ENCODE assay signal across 7 mouse cellular contexts in genomic region chr5:140798158-140798557, GRCm38 (mm10). TPM values are rescaled to one million over a fixed set of nuclear protein-coding genes. Genes with fewer than 3 reads are reported as not detected.
DNase-seq lines count a peak whose midpoint lies in the region.

No protein-coding gene starts in this region.

- peak; percentile 43 for DNase-seq in CD4-positive, CD25-positive, alpha-beta regulatory T cell, adult 2 months (ENCODE audit: low read depth, low spot score)
- DNase-seq in adipocyte (ENCODE audit: low spot score): peak; percentile 60
- DNase-seq in heart, adult 8-10 months (ENCODE audit: low spot score): peak; percentile 73
- peak; percentile 45 for DNase-seq in kidney, postnatal 10 days
- DNase-seq in testis, postnatal 14 days (ENCODE audit: low spot score): peak; percentile 27
- no peak for DNase-seq in B cell, adult 2 months
- DNase-seq in spleen, adult 12 weeks (ENCODE audit: low spot score): no peak

RNA-seq across cellular contexts. Expression of gene Gna12, which starts 32.1 kb away (rescaled TPM):
- 100 to 1,000 TPM; 124 to 170 (median 134) TPM for total RNA-seq in heart, adult 8-10 months (2022)

Comparison
In these comparisons a context has a peak if more than half of its experiments do, and no peak if none do; other contexts are left out.
1. DNase-seq: peak in CD4-positive, CD25-positive, alpha-beta regulatory T cell, adult 2 months (single experiment), adipocyte (single experiment), heart, adult 8-10 months (single experiment), kidney, postnatal 10 days (single experiment) and testis, postnatal 14 days (single experiment); none in B cell, adult 2 months (0 of 2) and spleen, adult 12 weeks (single experiment).